Mouse (Mus musculus) olfactory bulb, adult 2 months (tissue): ENCODE data around the gene Pomgnt2. TPM values are rescaled to one million over a fixed set of nuclear protein-coding genes. Genes with fewer than 3 reads are reported as not detected.

Source experiments
- H3K27ac ChIP-seq: fragments of 200-500 bp; 2 replicates; pipeline ENCODE4 v1.5.1; 2012; ENCODE audit warnings: low read depth, low read length; ENCODE audit not compliant: insufficient read depth
- H3K4me1 ChIP-seq: fragments of 200-500 bp; 2 replicates; pipeline ENCODE4 v1.6.1; 2012; ENCODE audit warnings: low read length; ENCODE audit not compliant: control insufficient read depth, insufficient read depth
- H3K4me3 ChIP-seq: fragments of 200-500 bp; 2 replicates; pipeline ENCODE4 v1.5.1; 2012; ENCODE audit warnings: mild to moderate bottlenecking, low read depth, low read length, moderate library complexity; ENCODE audit not compliant: insufficient read depth
- CTCF ChIP-seq: fragments of 200-500 bp; IDR thresholded peaks from 2 replicates; pipeline ENCODE4 v1.5.1; 2012; ENCODE audit warnings: low read depth, mild to moderate bottlenecking, low read length, moderate library complexity; ENCODE audit not compliant: insufficient read depth
- POLR2A ChIP-seq: fragments of 200-500 bp; IDR thresholded peaks from 2 replicates; pipeline ENCODE4 v1.6.1; 2012; ENCODE audit warnings: mild to moderate bottlenecking, low read depth, low read length, moderate library complexity; ENCODE audit not compliant: insufficient read depth
- WGBS: fragments of 180-500 bp; shearing (Covaris S2); methylation state at CpG from one replicate; pipeline ENCODE4 v1.1.7; 2018; 5-methylcytosine and 5-hydroxymethylcytosine counted together
- polyA plus RNA-seq: library from polyadenylated mRNA; stranded (reverse); fragments of >200 nt; gene quantifications from 2 replicates; pipeline ENCODE4 v1.2.4, GENCODE M21; 2012; ENCODE audit warnings: low replicate concordance; ENCODE audit not compliant: missing spikeins, insufficient read depth, insufficient read length

Pomgnt2 gene
- polyA plus RNA-seq, 1 experiment: not detected

- Histone ChIP-seq H3K27ac (no peak overlapping the region), H3K4me3 (no peak overlapping the region), H3K4me1 (peaks cover 15% of the 10 kb centered on the region)
- TF ChIP-seq POLR2A (no peak), CTCF (no peak)
- 89% methylated on average over 4 of the region's 4 CpGs for WGBS
Measured at GRCm38 (mm10) chr9:121997978-121998377, 1.1 kb upstream of the Pomgnt2 start.

- peak overlapping the region; percentile 82 for H3K4me3 ChIP-seq
- peaks cover 21% of the 10 kb centered on the region for H3K4me1 ChIP-seq
- H3K27ac ChIP-seq: 0 out of 2 replicates have a peak overlapping the region, but pooled peaks have one; percentile 9
- WGBS: under 1% methylated on average over 53 of the region's 53 CpGs
- TF ChIP-seq POLR2A (no peak; the same call in 1 of the 2 replicates), CTCF (0 out of 2 replicates have a peak, but pooled peaks have one; percentile 10)
Measured at GRCm38 (mm10) chr9:121995508-121996131, 1.3 kb downstream of the Pomgnt2 start.

- no peak overlapping the region for H3K27ac ChIP-seq
- 6% methylated on average over 10 of the region's 10 CpGs for WGBS
- TF ChIP-seq POLR2A (no peak), CTCF (no peak)
- H3K4me3 ChIP-seq: peak overlapping the region; percentile 82
- peaks cover 21% of the 10 kb centered on the region for H3K4me1 ChIP-seq
Measured at GRCm38 (mm10) chr9:121995077-121995476, 1.8 kb downstream of the Pomgnt2 start.

GRCm38 (mm10) chr9:121993047-121993446 lies 3.9 kb downstream of the Pomgnt2 start:
- WGBS: 36% methylated on average over 3 of the region's 3 CpGs
- Histone ChIP-seq H3K4me1 (peaks cover 21% of the 10 kb centered on the region), H3K27ac (no peak overlapping the region), H3K4me3 (no peak overlapping the region)
- TF ChIP-seq CTCF (no peak), POLR2A (no peak)

GRCm38 (mm10) chr9:121991041-121991440 lies 5.9 kb downstream of the Pomgnt2 start:
- WGBS: 53% methylated on average over 5 of the region's 5 CpGs
- TF ChIP-seq POLR2A: no peak
- no peak for TF ChIP-seq CTCF
- Histone ChIP-seq H3K4me1 (peaks cover 22% of the 10 kb centered on the region), H3K4me3 (no peak overlapping the region), H3K27ac (no peak overlapping the region)

GRCm38 (mm10) chr9:121989536-121989935 lies 7.4 kb downstream of the Pomgnt2 start:
- peaks cover 26% of the 10 kb centered on the region for H3K4me1 ChIP-seq
- H3K4me3 ChIP-seq: no peak overlapping the region
- 51% methylated on average over 5 of the region's 5 CpGs for WGBS
- no peak for TF ChIP-seq CTCF
- no peak for TF ChIP-seq POLR2A
- no peak overlapping the region for H3K27ac ChIP-seq

GRCm38 (mm10) chr9:121988910-121989309 lies 8.0 kb downstream of the Pomgnt2 start:
- peaks cover 24% of the 10 kb centered on the region for H3K4me1 ChIP-seq
- WGBS: 78% methylated on average over 3 of the region's 3 CpGs
- no peak for TF ChIP-seq POLR2A
- TF ChIP-seq CTCF: no peak
- H3K4me3 ChIP-seq: no peak overlapping the region
- H3K27ac ChIP-seq: no peak overlapping the region

GRCm38 (mm10) chr9:121984465-121985461 lies 12.1 kb downstream of the Pomgnt2 start:
- Histone ChIP-seq H3K4me1 (peaks cover 20% of the 10 kb centered on the region), H3K27ac (no peak overlapping the region), H3K4me3 (no peak overlapping the region)
- TF ChIP-seq CTCF (peak; percentile 89), POLR2A (no peak)
- WGBS: 54% methylated on average over 15 of the region's 15 CpGs

GRCm38 (mm10) chr9:121983504-121983903 lies 13.4 kb downstream of the Pomgnt2 start:
- no peak overlapping the region for H3K4me3 ChIP-seq
- WGBS: 28% methylated on average over 15 of the region's 15 CpGs
- TF ChIP-seq CTCF (peak; percentile 78), POLR2A (no peak)
- no peak overlapping the region for H3K27ac ChIP-seq
- peaks cover 20% of the 10 kb centered on the region for H3K4me1 ChIP-seq
